Mouse (Mus musculus): ENCODE results near the gene Lypd8.
"Not testable (repeated sequence)": the region's sequence is repeated elsewhere in the genome, so short reads cannot be mapped to it uniquely, and the experiment has no call there.

Lypd8 gene

GRCm38 (mm10) chr11:58378763-58379278, at the start of gene Lypd8:
Lypd8 (plus strand) TSS chr11:58379043.
- DNase-seq (ENCODE audit: low spot score): no peak

DNA sequence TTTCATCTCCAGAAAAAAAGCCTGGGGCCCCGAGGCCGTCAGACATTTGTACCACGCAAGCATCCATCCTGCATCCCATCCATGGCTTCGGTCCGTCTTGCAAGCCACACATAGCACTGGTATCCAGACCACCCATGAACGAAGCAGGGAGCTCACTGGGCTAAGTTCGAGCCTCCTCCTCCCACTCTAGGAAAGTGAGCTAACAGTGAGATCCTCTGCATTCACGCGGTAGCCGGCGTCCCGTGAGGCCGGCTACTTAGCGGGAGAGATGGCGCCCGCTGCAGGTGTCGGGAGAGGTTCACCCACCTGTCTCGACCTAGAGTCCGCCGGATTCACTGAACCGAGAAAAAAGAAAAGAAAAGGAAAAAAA, 49.0 kb upstream of the Lypd8 start:
- no peak for DNase-seq (ENCODE audit: low spot score)

DNA sequence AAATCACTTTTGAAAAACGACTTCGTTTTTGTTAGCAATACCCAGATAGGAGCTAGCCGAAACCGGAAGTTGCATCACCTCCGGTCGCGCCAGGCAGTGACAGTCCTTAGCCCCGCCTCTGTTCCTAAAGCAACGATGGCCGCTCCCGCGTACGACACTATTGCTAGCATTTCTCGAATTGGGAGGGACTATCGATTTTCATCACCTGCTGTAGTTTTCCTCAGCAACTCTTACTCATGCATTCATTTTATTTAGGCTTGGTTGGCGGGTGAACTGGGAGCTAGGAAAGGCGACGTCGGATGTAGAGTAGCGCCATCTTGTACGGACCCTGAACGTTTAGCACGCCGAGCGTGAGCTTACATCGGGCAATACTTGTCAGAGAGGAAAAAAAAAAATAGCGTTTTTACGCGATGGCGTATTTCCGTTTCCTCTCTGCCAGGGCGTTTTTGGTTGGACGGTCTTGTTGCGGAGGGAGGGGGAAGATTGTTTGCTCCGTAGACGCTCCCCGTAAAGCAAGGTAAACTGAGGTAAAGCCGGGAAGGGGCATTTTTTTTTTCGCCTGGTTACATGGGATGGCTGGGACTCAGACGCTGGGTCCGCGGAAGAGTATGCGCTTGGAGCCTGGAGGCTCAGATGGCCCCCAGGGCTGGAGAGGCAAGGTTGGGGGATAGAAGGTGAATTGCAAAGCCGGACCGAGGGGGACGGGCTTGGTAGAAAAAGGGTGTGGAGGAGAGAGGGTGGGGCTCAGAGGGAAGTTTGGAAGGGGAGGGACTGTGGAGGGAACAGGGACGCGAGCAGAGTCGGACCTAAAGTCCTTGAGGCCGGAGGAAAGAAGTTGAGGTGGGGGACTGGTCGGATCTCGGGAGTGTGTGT, 48.3 kb upstream of the Lypd8 start, which contains the start of the genes Zfp672 and Sh3bp5l:
Gene Zfp672, minus strand, starts transcription at position 64 of the 873 bp plus-strand sequence.
Gene Sh3bp5l, plus strand, starts transcription at position 449 of the 873 bp plus-strand sequence.
- peak; percentile 90 for DNase-seq (ENCODE audit: low spot score)

DNA sequence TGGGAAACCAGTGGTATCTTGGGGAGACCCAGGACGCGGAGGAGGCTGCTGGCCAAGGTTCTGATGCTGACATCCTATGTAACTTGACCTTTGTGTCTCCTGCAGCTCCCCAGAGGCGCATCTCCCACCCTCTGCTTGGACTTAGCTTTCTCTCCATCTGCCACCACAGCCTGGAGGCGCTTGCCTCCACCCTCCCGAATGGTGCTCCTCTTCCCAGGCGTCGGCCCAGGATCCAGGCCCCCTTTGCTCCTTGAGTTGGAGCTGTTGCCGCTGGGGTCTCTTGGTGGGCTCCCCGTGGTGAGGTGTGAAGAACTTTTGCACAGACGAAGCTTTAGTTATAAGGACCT, 47.7 kb upstream of the Lypd8 start:
- DNase-seq (ENCODE audit: low spot score): no peak

GRCm38 (mm10) chr11:58331546-58331945, 47.3 kb upstream of the Lypd8 start:
- no peak for DNase-seq (ENCODE audit: low spot score)

DNA sequence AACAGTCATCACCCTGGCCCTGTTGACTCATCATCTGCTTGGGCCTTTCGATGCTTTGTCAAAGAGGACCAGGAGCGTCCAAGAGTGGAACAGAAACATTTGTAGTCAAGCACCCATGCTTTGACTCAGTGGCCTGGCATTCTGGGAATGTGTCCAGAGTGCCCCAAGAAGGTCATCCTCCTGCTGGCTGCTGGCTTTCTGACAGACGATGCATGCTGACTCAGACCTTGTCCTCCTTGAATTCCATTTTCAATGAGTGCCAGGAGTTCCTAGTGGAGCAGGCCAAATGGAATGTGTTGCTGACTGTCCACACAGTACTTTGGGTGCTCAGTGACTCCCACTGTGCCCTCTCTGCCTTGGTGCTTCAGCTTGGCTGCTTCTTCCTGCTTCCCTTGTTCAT, 44.1 kb upstream of the Lypd8 start:
- no peak for DNase-seq (ENCODE audit: low spot score)

- DNase-seq (ENCODE audit: low spot score): no peak
Observed at GRCm38 (mm10) chr11:58346745-58347144, 32.1 kb upstream of the Lypd8 start.

DNA sequence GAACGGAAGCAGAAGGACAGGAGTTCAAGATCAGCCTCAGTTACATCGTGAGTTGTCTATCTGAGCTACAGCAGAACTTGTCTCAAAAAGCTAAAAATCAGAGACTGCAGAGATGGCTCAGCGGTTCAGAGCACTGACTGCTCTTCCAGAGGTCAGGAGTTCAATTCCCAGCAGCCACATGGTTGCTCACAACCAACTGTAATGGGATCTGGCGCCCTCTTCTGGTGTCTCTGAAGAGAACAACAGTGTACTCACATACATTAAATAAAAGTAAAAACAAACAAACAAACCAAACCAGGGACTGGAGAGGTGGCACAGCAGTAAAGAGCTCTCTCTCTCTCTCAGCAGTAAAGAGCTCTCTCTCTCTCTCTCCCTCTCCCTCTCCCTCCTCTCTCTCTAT, 28.2 kb upstream of the Lypd8 start:
- no peak for DNase-seq (ENCODE audit: low spot score)

- no peak for DNase-seq (ENCODE audit: low spot score)
Observed at GRCm38 (mm10) chr11:58351179-58351578, 27.7 kb upstream of the Lypd8 start.

GRCm38 (mm10) chr11:58352681-58353548, 25.9 kb upstream of the Lypd8 start:
- no peak for DNase-seq (ENCODE audit: low spot score)

DNA sequence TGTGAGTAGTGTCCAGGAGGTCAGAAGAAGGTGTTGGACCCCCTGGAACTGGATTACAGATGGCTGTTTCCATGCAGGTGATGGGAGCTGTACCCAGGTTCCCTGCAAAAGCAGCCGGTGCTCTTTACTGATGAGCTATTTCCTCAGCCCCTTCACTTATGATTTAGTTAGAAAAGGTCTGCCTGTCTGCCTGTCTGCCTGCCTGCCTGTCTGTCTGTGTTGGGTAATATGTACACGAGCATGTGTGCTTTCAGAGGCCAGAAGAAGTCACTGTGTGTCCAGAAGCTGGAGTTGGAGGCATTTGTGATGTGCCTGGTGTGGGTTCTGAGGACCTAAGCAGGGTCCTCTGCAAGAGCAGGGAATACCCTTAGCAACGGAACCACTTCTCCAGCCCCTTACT, 25.1 kb upstream of the Lypd8 start:
- DNase-seq (ENCODE audit: low spot score): no peak

DNA sequence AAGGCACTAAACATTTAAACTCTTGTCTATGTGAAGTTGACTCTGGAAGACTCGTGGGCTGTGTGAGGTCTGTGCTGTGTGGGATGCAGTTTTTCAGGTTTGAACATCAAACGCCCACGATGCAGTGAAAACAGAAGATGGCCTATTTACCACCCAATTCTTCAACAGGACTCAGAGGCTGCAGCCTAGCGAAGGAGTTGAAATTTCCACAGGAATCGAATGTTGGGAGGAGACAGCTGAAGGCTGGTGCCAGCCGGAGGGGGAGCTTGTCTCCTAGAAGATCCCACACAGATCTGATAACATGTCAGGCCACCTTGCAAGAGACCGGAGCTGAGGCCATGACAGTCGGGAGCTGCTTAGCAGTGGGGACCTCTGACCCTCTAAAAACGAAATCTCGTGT, 24.4 kb upstream of the Lypd8 start:
- no peak for DNase-seq (ENCODE audit: low spot score)

DNA sequence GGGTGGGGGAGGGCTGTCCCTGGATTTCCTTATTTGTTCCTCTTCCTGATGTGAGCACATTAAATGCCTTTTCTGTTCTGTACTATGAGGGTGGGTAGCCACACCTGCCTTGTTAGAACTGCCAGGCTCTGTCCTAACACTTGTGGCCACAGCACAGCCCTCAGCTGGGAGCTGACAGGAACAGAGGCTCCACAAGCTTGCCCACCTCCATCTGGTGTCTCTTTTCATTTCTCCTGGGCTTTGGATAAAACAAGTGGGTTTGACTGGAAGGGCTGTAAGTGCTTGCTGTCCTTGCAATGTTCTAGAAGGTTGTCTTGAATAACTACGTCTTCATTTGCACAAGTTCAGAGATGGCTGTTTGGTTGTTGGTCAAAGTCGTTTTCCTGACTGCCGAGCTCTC, 23.9 kb upstream of the Lypd8 start:
- DNase-seq (ENCODE audit: low spot score): no peak

GRCm38 (mm10) chr11:58357042-58357441, 21.8 kb upstream of the Lypd8 start:
- DNase-seq (ENCODE audit: low spot score): no peak

- no peak for DNase-seq (ENCODE audit: low spot score)
Observed at GRCm38 (mm10) chr11:58357844-58358534, 20.9 kb upstream of the Lypd8 start.

- not testable (repeated sequence) for DNase-seq (ENCODE audit: low spot score)
Observed at GRCm38 (mm10) chr11:58362562-58362961, 16.3 kb upstream of the Lypd8 start.

GRCm38 (mm10) chr11:58364454-58364853, 14.4 kb upstream of the Lypd8 start:
- DNase-seq (ENCODE audit: low spot score): no peak

- not testable (repeated sequence) for DNase-seq (ENCODE audit: low spot score)
Observed at GRCm38 (mm10) chr11:58366191-58366590, 12.7 kb upstream of the Lypd8 start.

DNA sequence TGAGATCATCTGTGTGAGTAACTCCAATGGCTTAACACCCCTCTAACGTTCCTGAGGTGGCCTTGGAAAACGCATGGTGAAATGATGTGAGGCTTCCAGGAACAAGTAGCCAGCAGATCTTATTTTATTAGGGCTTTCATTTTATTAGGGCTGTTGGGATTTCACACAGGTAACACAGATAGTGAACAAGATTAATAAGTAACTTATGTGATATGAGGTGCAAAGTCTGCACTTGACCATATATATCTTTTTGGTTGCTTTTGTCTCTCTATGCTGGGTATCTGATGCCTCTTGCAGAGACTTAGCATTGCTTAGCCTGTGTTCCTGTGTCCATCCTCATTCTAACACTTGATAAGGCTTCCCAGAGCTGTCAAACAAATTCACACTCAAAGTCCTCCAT, 1.6 kb upstream of the Lypd8 start:
- no peak for DNase-seq (ENCODE audit: low spot score)

GRCm38 (mm10) chr11:58377686-58378085, 1.2 kb upstream of the Lypd8 start:
- no peak for DNase-seq (ENCODE audit: low spot score)

GRCm38 (mm10) chr11:58379516-58379915, 673 bp downstream of the Lypd8 start:
- no peak for DNase-seq (ENCODE audit: low spot score)

DNA sequence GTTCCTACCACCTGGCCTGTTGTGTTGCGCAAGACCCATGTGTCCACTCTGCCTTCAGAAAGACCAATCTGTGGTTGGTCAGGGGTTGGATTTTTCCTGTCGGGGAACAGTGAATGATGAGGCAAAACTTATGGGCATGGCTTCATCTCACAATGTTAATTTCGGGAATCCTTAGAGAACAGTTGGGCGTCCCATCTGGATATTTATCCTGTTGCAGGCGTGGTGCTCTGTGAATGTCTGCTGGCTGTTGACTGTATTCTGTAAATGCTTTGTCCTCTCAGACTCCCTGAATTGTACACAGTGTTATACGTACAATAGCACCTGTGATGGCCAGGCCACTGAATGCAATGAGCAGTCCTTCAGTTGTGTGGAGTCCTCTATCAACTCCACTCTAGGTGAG, 3.6 kb downstream of the Lypd8 start:
- no peak for DNase-seq (ENCODE audit: low spot score)
